Mouse (Mus musculus): ENCODE results near the gene Clcnka. TPM values are rescaled to one million over a fixed set of nuclear protein-coding genes. Genes with fewer than 3 reads are reported as not detected.

Clcnka gene
- polyA plus RNA-seq, 1 experiment = 99.3 TPM

GRCm38 (mm10) chr4:141372426-141372825 lies 26.1 kb downstream of the Clcnka start:
- no peak overlapping the region for H3K4me3 ChIP-seq (ENCODE audit: insufficient read depth, low read depth, low read length)
- no peaks in the 10 kb centered on the region for H3K27me3 ChIP-seq (replicated peaks; ENCODE audit: control insufficient read depth, insufficient read depth, low read length)
- no peaks in the 10 kb centered on the region for H3K4me1 ChIP-seq (ENCODE audit: control insufficient read depth, insufficient read depth, low read length)
- no peak overlapping the region for H3K27ac ChIP-seq (ENCODE audit: insufficient read depth, low read depth, low read length)
- TF ChIP-seq POLR2A (IDR thresholded peaks at IDR 0.05; ENCODE audit: low read depth, low read length) = no peak
- TF ChIP-seq CTCF (conservative IDR thresholded peaks at IDR 0.05; ENCODE audit: insufficient read depth, insufficient read length, low read depth, low read length) = no peak
- 98% methylated on average over 5 of the region's 5 CpGs for WGBS
- DNase-seq = no peak
- no peaks in the 10 kb centered on the region for H3K36me3 ChIP-seq (ENCODE audit: control insufficient read depth, insufficient read depth, low read length)

- peak within 1 kb of the TSS; percentile 51 for H3K4me3 ChIP-seq (ENCODE audit: insufficient read depth, low read depth, low read length)
- WGBS = 3% methylated on average over 68 of the region's 71 CpGs
- H3K4me1 ChIP-seq (ENCODE audit: control insufficient read depth, insufficient read depth, low read length) = peaks cover 3% of the 10 kb centered on the region; the same call in 1 of the 2 replicates
- TF ChIP-seq POLR2A (IDR thresholded peaks at IDR 0.05; ENCODE audit: low read depth, low read length) (no peak), CTCF (conservative IDR thresholded peaks at IDR 0.05; ENCODE audit: insufficient read depth, insufficient read length, low read depth, low read length) (no peak)
- H3K36me3 ChIP-seq (ENCODE audit: control insufficient read depth, insufficient read depth, low read length) = no peaks in the 10 kb centered on the region
- no peak within 1 kb of the TSS for H3K27ac ChIP-seq (ENCODE audit: insufficient read depth, low read depth, low read length)
- no peaks in the 10 kb centered on the region for H3K27me3 ChIP-seq (replicated peaks; ENCODE audit: control insufficient read depth, insufficient read depth, low read length)
- peak; percentile 65 for DNase-seq
These were observed 30.3 kb downstream of the Clcnka start, which contains the start of gene Fam131c for GRCm38 (mm10) chr4:141367997-141368791. Fam131c (plus strand) TSS chr4:141368220.

- Histone ChIP-seq H3K4me3 (ENCODE audit: insufficient read depth, low read depth, low read length) (no peak overlapping the region), H3K4me1 (ENCODE audit: control insufficient read depth, insufficient read depth, low read length) (peaks cover 3% of the 10 kb centered on the region; the same call in 1 of the 2 replicates), H3K27me3 (replicated peaks; ENCODE audit: control insufficient read depth, insufficient read depth, low read length) (no peaks in the 10 kb centered on the region), H3K36me3 (ENCODE audit: control insufficient read depth, insufficient read depth, low read length) (no peaks in the 10 kb centered on the region), H3K27ac (ENCODE audit: insufficient read depth, low read depth, low read length) (no peak overlapping the region)
- no peak for DNase-seq
- 79% methylated on average over 7 of the region's 7 CpGs for WGBS
- TF ChIP-seq POLR2A (IDR thresholded peaks at IDR 0.05; ENCODE audit: low read depth, low read length) = no peak
- no peak for TF ChIP-seq CTCF (conservative IDR thresholded peaks at IDR 0.05; ENCODE audit: insufficient read depth, insufficient read length, low read depth, low read length)
These were observed 32.6 kb downstream of the Clcnka start for GRCm38 (mm10) chr4:141365876-141366275.

DNA sequence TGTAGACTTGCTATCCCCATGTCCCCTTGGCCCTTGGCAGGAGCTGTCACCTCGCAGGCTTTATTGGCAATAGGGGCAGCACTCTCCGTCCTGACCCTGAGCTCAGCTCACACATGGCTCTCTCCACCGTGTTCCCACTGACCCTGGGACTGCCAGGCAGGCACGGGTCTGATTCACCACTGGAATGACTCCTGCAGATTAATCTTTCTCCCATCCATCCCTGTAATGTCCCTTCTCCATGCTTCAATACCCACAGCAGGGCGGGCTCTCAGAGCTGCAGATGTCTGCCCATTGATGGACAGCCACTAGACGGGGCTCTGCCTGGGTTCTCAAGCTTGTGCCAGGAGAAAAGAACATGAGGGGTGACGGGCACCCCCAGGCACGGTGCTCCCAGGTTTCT lies 33.4 kb downstream of the Clcnka start:
- TF ChIP-seq CTCF (conservative IDR thresholded peaks at IDR 0.05; ENCODE audit: insufficient read depth, insufficient read length, low read depth, low read length) (no peak), POLR2A (IDR thresholded peaks at IDR 0.05; ENCODE audit: low read depth, low read length) (no peak)
- Histone ChIP-seq H3K4me3 (ENCODE audit: insufficient read depth, low read depth, low read length) (no peak overlapping the region), H3K4me1 (ENCODE audit: control insufficient read depth, insufficient read depth, low read length) (peaks cover 3% of the 10 kb centered on the region; the same call in 1 of the 2 replicates), H3K36me3 (ENCODE audit: control insufficient read depth, insufficient read depth, low read length) (no peaks in the 10 kb centered on the region), H3K27ac (ENCODE audit: insufficient read depth, low read depth, low read length) (no peak overlapping the region), H3K27me3 (replicated peaks; ENCODE audit: control insufficient read depth, insufficient read depth, low read length) (no peaks in the 10 kb centered on the region)
- peak; percentile 80 for DNase-seq
- WGBS = 34% methylated on average over 8 of the region's 8 CpGs

DNA sequence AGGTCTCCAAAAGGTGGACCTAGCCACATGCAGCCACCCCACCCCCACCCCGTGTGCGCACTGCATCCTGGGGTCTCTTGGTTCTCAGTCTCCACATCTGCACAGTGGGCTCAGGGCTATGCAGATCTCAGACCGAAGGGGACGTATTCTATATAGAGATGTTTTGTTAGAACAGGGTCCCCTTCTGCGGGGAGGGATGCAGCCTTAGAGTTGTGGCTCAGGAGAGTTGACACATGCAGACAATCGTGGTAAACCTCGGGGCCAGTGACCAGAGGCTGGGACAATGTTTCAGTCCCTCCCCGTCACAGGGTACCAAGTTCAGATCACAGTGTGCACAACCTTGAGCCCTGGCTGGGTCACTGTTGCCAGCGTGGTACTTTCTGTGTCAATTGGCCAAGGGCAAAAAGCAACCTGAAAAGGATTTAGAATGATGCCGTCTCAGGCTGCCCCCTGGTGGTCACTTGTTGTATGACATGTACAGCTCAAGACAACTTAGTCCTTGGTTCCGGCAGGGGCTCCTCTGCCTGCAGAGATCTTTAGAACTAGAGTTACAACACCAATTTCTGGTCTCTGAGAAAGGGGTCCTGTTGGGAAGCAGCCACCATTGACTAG lies 35.5 kb downstream of the Clcnka start:
- no peaks in the 10 kb centered on the region for H3K36me3 ChIP-seq (ENCODE audit: control insufficient read depth, insufficient read depth, low read length)
- no peak overlapping the region for H3K27ac ChIP-seq (ENCODE audit: insufficient read depth, low read depth, low read length)
- H3K4me3 ChIP-seq (ENCODE audit: insufficient read depth, low read depth, low read length) = no peak overlapping the region
- whole genome bisulfite sequencing = 25% methylated on average over 11 of the region's 11 CpGs
- DNase-seq = peak; percentile 91
- H3K27me3 ChIP-seq (replicated peaks; ENCODE audit: control insufficient read depth, insufficient read depth, low read length) = no peaks in the 10 kb centered on the region
- peak; percentile 86 for TF ChIP-seq CTCF (conservative IDR thresholded peaks at IDR 0.05; ENCODE audit: insufficient read depth, insufficient read length, low read depth, low read length)
- no peak for TF ChIP-seq POLR2A (IDR thresholded peaks at IDR 0.05; ENCODE audit: low read depth, low read length)
- peaks cover 3% of the 10 kb centered on the region; the same call in 1 of the 2 replicates for H3K4me1 ChIP-seq (ENCODE audit: control insufficient read depth, insufficient read depth, low read length)

DNA sequence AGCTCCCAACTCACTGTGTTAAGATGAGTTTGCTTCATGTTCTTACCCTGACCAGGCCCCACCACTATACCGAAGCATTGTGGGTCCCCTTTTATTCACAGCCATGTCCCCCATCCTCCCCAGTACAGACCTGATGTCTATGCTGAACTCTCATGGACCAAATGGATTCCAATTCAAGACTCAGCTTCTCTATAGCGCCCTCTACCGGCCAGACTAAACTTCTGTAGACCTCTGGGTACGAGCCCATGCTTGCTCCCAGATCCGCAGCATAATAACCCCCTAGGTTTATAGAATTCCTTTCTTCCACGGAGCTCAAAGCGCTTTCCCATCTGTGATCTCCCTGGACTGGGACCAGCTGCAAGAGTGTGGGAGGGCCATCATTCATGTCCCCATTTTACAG lies 37.7 kb downstream of the Clcnka start:
- TF ChIP-seq CTCF (conservative IDR thresholded peaks at IDR 0.05; ENCODE audit: insufficient read depth, insufficient read length, low read depth, low read length) = peak; percentile 58
- TF ChIP-seq POLR2A (IDR thresholded peaks at IDR 0.05; ENCODE audit: low read depth, low read length) = no peak
- 52% methylated on average over 7 of the region's 7 CpGs for WGBS
- no peak for DNase-seq

GRCm38 (mm10) chr4:141359222-141359621 lies 39.3 kb downstream of the Clcnka start:
- Histone ChIP-seq H3K27ac (ENCODE audit: insufficient read depth, low read depth, low read length) (no peak overlapping the region), H3K36me3 (ENCODE audit: control insufficient read depth, insufficient read depth, low read length) (no peaks in the 10 kb centered on the region), H3K4me1 (ENCODE audit: control insufficient read depth, insufficient read depth, low read length) (no peaks in the 10 kb centered on the region), H3K4me3 (ENCODE audit: insufficient read depth, low read depth, low read length) (no peak overlapping the region), H3K27me3 (replicated peaks; ENCODE audit: control insufficient read depth, insufficient read depth, low read length) (no peaks in the 10 kb centered on the region)
- 96% methylated on average over 6 of the region's 6 CpGs for WGBS
- no peak for TF ChIP-seq CTCF (conservative IDR thresholded peaks at IDR 0.05; ENCODE audit: insufficient read depth, insufficient read length, low read depth, low read length)
- DNase-seq = no peak

More for the DNA sequence above, 37.7 kb downstream of the Clcnka start:
- no peak overlapping the region for H3K27ac ChIP-seq (ENCODE audit: insufficient read depth, low read depth, low read length)
- no peaks in the 10 kb centered on the region for H3K36me3 ChIP-seq (ENCODE audit: control insufficient read depth, insufficient read depth, low read length)
- no peak overlapping the region for H3K4me3 ChIP-seq (ENCODE audit: insufficient read depth, low read depth, low read length)
- no peaks in the 10 kb centered on the region for H3K27me3 ChIP-seq (replicated peaks; ENCODE audit: control insufficient read depth, insufficient read depth, low read length)
- peaks cover 3% of the 10 kb centered on the region; the same call in 1 of the 2 replicates for H3K4me1 ChIP-seq (ENCODE audit: control insufficient read depth, insufficient read depth, low read length)
